Mouse (Mus musculus) intestine, embryonic 14.5 days (tissue): ENCODE results near the gene Eef2k. TPM values are rescaled to one million over a fixed set of nuclear protein-coding genes. Genes with fewer than 3 reads are reported as not detected.

Experiments used
- ATAC-seq: fragments of 200-750 bp; cut with Nextera tagmentation; replicated peaks from 2 replicates; pipeline ENCODE4 v1.8.0; 2017; ENCODE audit warnings: low read depth, moderate number of reproducible peaks, moderate TSS enrichment, moderate library complexity; ENCODE audit not compliant: low FRiP score, low TSS enrichment
- DNase-seq: peaks from one replicate; pipeline ENCODE4 v3.0.0-alpha.2; 2018; ENCODE audit warnings: low spot score
- H3K27ac ChIP-seq: fragments of 300-500 bp; sonication (generic); 2 replicates; pipeline ENCODE4 v1.5.1; 2014; ENCODE audit warnings: low read depth, mild to moderate bottlenecking, control low read depth
- H3K27me3 ChIP-seq: fragments of 300-500 bp; sonication (generic); replicated peaks from 2 replicates; pipeline ENCODE4 v1.6.1; 2014; ENCODE audit warnings: low read length, control low read depth; ENCODE audit not compliant: control insufficient read depth, insufficient read depth
- H3K36me3 ChIP-seq: fragments of 300-500 bp; sonication (generic); 2 replicates; pipeline ENCODE4 v1.6.1; 2014; ENCODE audit warnings: low read length, control low read depth; ENCODE audit not compliant: control insufficient read depth, insufficient read depth
- H3K4me1 ChIP-seq: fragments of 300-500 bp; sonication (generic); replicated peaks from 2 replicates; pipeline ENCODE4 v1.6.1; 2014; ENCODE audit warnings: low read length, control low read depth, mixed read lengths; ENCODE audit not compliant: control insufficient read depth, insufficient read depth
- H3K4me2 ChIP-seq: fragments of 300-500 bp; sonication (generic); 2 replicates; pipeline ENCODE4 v1.6.1; 2014; ENCODE audit warnings: low read length
- H3K4me3 ChIP-seq: fragments of 300-500 bp; sonication (generic); 2 replicates; pipeline ENCODE4 v1.5.1; 2014; ENCODE audit warnings: low read depth, low read length, control low read depth, mixed read lengths
- H3K9ac ChIP-seq: fragments of 300-500 bp; sonication (generic); 2 replicates; pipeline ENCODE4 v1.6.1; 2014; ENCODE audit warnings: mild to moderate bottlenecking, low read length
- H3K9me3 ChIP-seq: fragments of 300-500 bp; sonication (generic); 2 replicates; pipeline ENCODE4 v1.6.1; 2016; ENCODE audit warnings: low read length, control low read depth; ENCODE audit not compliant: control insufficient read depth
- WGBS: fragments of 180-500 bp; shearing (Covaris S2); extraction: QIAGEN DNeasy Blood & Tissue Kit; methylation state at CpG from one replicate; pipeline ENCODE4 v1.1.7; 2014; 5-methylcytosine and 5-hydroxymethylcytosine counted together
- polyA plus RNA-seq: library from polyadenylated mRNA; unstranded; fragments of >200 nt; fragmentation: Nextera tagmentation; extraction: Ambion mirVana; gene quantifications from 2 replicates; pipeline ENCODE4 v1.2.1, GENCODE M21; 2014

Gene Eef2k
- polyA plus RNA-seq, 1 experiment from 2014 or later, result 18.8 TPM

GRCm38 (mm10) chr7:120879972-120880371, 37.3 kb downstream of the Eef2k start:
- no peak for ATAC-seq
- Histone ChIP-seq H3K27me3 (no peaks in the 10 kb centered on the region), H3K36me3 (peaks cover 28% of the 10 kb centered on the region), H3K9ac (no peak overlapping the region), H3K4me1 (no peaks in the 10 kb centered on the region), H3K4me3 (no peak overlapping the region), H3K4me2 (no peak overlapping the region), H3K9me3 (no peaks in the 10 kb centered on the region), H3K27ac (no peak overlapping the region)
- no peak for DNase-seq
- WGBS, result 88% methylated on average over 3 of the region's 3 CpGs

- no peaks in the 10 kb centered on the region for H3K27me3 ChIP-seq
- H3K4me1 ChIP-seq, result no peaks in the 10 kb centered on the region
- ATAC-seq (no peak), DNase-seq (no peak)
- peaks cover 35% of the 10 kb centered on the region for H3K36me3 ChIP-seq
- no peaks in the 10 kb centered on the region for H3K9me3 ChIP-seq
- H3K4me3 ChIP-seq, result no peak overlapping the region
- no peak overlapping the region for H3K9ac ChIP-seq
- 94% methylated on average over 4 of the region's 4 CpGs for WGBS
- no peak overlapping the region for H3K4me2 ChIP-seq
- H3K27ac ChIP-seq, result no peak overlapping the region
These were observed 38.1 kb downstream of the Eef2k start for GRCm38 (mm10) chr7:120880770-120881169.

- WGBS, result 74% methylated on average over 2 of the region's 2 CpGs
- Histone ChIP-seq H3K9me3 (no peaks in the 10 kb centered on the region), H3K27ac (no peak overlapping the region), H3K4me1 (no peaks in the 10 kb centered on the region), H3K27me3 (no peaks in the 10 kb centered on the region), H3K4me3 (no peak overlapping the region), H3K36me3 (peaks cover 42% of the 10 kb centered on the region), H3K4me2 (no peak overlapping the region), H3K9ac (no peak overlapping the region)
- ATAC-seq, result no peak
- no peak for DNase-seq
These were observed 38.8 kb downstream of the Eef2k start for GRCm38 (mm10) chr7:120881451-120881850.

GRCm38 (mm10) chr7:120882674-120883073, 40.0 kb downstream of the Eef2k start:
- H3K4me3 ChIP-seq, result no peak overlapping the region
- H3K4me1 ChIP-seq, result no peaks in the 10 kb centered on the region
- no peak overlapping the region for H3K4me2 ChIP-seq
- 83% methylated on average over 4 of the region's 4 CpGs for WGBS
- no peak overlapping the region for H3K9ac ChIP-seq
- peaks cover 47% of the 10 kb centered on the region for H3K36me3 ChIP-seq
- H3K27me3 ChIP-seq, result no peaks in the 10 kb centered on the region
- DNase-seq (no peak), ATAC-seq (no peak)
- H3K27ac ChIP-seq, result no peak overlapping the region
- no peaks in the 10 kb centered on the region for H3K9me3 ChIP-seq

- Histone ChIP-seq H3K27me3 (no peaks in the 10 kb centered on the region), H3K27ac (no peak overlapping the region), H3K4me1 (no peaks in the 10 kb centered on the region), H3K36me3 (peaks cover 47% of the 10 kb centered on the region), H3K4me2 (no peak overlapping the region), H3K4me3 (no peak overlapping the region), H3K9me3 (no peaks in the 10 kb centered on the region), H3K9ac (no peak overlapping the region)
- ATAC-seq (no peak), DNase-seq (no peak)
- 87% methylated on average over 4 of the region's 4 CpGs for WGBS
These were observed 41.1 kb downstream of the Eef2k start for GRCm38 (mm10) chr7:120883523-120884290.

GRCm38 (mm10) chr7:120884746-120885145, 42.1 kb downstream of the Eef2k start:
- no peak overlapping the region for H3K4me3 ChIP-seq
- no peaks in the 10 kb centered on the region for H3K9me3 ChIP-seq
- no peak overlapping the region for H3K4me2 ChIP-seq
- no peaks in the 10 kb centered on the region for H3K27me3 ChIP-seq
- ATAC-seq (no peak), DNase-seq (no peak)
- H3K27ac ChIP-seq, result no peak overlapping the region
- no peak overlapping the region for H3K9ac ChIP-seq
- H3K4me1 ChIP-seq, result no peaks in the 10 kb centered on the region
- 93% methylated on average over 4 of the region's 4 CpGs for WGBS
- H3K36me3 ChIP-seq, result peaks cover 53% of the 10 kb centered on the region

GRCm38 (mm10) chr7:120893123-120893522, 50.5 kb downstream of the Eef2k start:
- DNase-seq (no peak), ATAC-seq (no peak)
- H3K9me3 ChIP-seq, result no peaks in the 10 kb centered on the region
- H3K9ac ChIP-seq, result no peak overlapping the region
- no peak overlapping the region for H3K4me3 ChIP-seq
- H3K27me3 ChIP-seq, result no peaks in the 10 kb centered on the region
- peaks cover 51% of the 10 kb centered on the region for H3K36me3 ChIP-seq
- H3K27ac ChIP-seq, result no peak overlapping the region
- 86% methylated on average over 5 of the region's 5 CpGs for WGBS
- no peaks in the 10 kb centered on the region for H3K4me1 ChIP-seq
- H3K4me2 ChIP-seq, result no peak overlapping the region

- H3K9ac ChIP-seq, result no peak overlapping the region
- DNase-seq (no peak), ATAC-seq (no peak)
- 93% methylated on average over 7 of the region's 7 CpGs for WGBS
- no peaks in the 10 kb centered on the region for H3K9me3 ChIP-seq
- H3K27me3 ChIP-seq, result no peaks in the 10 kb centered on the region
- peaks cover 44% of the 10 kb centered on the region for H3K36me3 ChIP-seq
- H3K4me2 ChIP-seq, result no peak overlapping the region
- H3K4me3 ChIP-seq, result no peak overlapping the region
- H3K4me1 ChIP-seq, result no peaks in the 10 kb centered on the region
- H3K27ac ChIP-seq, result no peak overlapping the region
These were observed 54.4 kb downstream of the Eef2k start for GRCm38 (mm10) chr7:120897054-120897453.

- Histone ChIP-seq H3K4me1 (no peaks in the 10 kb centered on the region), H3K36me3 (peaks cover 41% of the 10 kb centered on the region), H3K9ac (no peak overlapping the region), H3K4me2 (no peak overlapping the region), H3K27me3 (no peaks in the 10 kb centered on the region), H3K27ac (no peak overlapping the region), H3K9me3 (no peaks in the 10 kb centered on the region), H3K4me3 (no peak overlapping the region)
- DNase-seq (no peak), ATAC-seq (no peak)
- 83% methylated on average over 9 of the region's 9 CpGs for WGBS
These were observed 55.2 kb downstream of the Eef2k start for GRCm38 (mm10) chr7:120897711-120898335.
